Mouse (Mus musculus): Measurements from ENCODE around the gene Efhc1.

DNA sequence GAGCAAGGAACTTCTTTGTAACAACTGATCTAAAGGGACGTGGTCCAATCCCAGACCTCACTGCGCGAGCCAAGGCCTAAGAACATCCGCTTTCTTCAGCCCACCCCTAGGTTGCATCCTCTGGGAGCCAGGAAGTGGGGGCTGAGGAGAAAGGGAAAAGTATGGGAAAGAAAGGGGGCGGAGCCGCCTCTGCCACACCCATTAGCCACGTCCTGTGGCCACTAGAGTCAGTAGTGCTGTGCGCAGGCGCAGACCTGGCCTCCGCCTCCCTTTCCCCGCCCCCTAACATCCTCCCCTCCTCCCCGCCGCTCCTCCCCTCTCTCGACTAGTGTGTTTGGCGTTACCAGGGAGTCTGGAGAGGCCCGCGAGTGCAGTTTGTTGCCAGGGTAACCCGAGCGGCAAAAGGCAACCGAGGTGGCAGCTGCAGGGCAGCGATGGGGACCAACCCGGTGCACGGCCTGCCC, at the start of gene Efhc1:
- TF ChIP-seq CTCF (conservative IDR thresholded peaks at IDR 0.05; ENCODE audit: low read length) (no peak), POU5F1 (IDR thresholded peaks at IDR 0.05; ENCODE audit: borderline replicate concordance, low read length) (no peak), NANOG (IDR thresholded peaks at IDR 0.05; ENCODE audit: borderline replicate concordance, low read length) (no peak)
